Mouse (Mus musculus) layer of hippocampus, adult 2 months (tissue): Measurements from ENCODE around the gene Mrpl33. TPM values are rescaled to one million over a fixed set of nuclear protein-coding genes. Genes with fewer than 3 reads are reported as not detected.

ENCODE experiments used
- DNase-seq, 2 experiments: peaks; one replicate each; pipeline ENCODE4 v3.0.0; 2022; ENCODE audit warnings: low spot score in 2 of 2
- H3K27ac ChIP-seq: fragments of 200-600 bp; 2 replicates; pipeline ENCODE4 v1.8.1; 2022
- H3K4me3 ChIP-seq: fragments of 200-600 bp; 2 replicates; pipeline ENCODE4 v1.8.1; 2022; ENCODE audit warnings: mild to moderate bottlenecking
- CTCF ChIP-seq: fragments of 200-600 bp; conservative IDR thresholded peaks from 2 replicates; pipeline ENCODE4 v1.8.1; 2022; ENCODE audit warnings: antibody characterized with exemption, mild to moderate bottlenecking, moderate library complexity
- long read RNA-seq, 2 experiments: library from polyadenylated mRNA; stranded (forward); transcript quantifications; one replicate each; pipeline ENCODE4 v2.0.0; 2021; ENCODE audit warnings: borderline mapping rate in 2 of 2
- total RNA-seq, 2 experiments: library from RNA; stranded (reverse); gene quantifications; 2 replicates each; pipeline ENCODE4 v1.2.3; 2021

Mrpl33 gene
- total RNA-seq: 10 to 100 TPM; 82.1 to 99.8 TPM
- long read RNA-seq, experiment 1, partial matches to known transcripts: 0 of 79 reads
- long read RNA-seq, experiment 1, other reads (novel, unspliced or antisense): 75 of 79 reads
- long read RNA-seq, experiment 2, partial matches to known transcripts: 0 of 89 reads
- long read RNA-seq, experiment 2, other reads (novel, unspliced or antisense): 86 of 89 reads

DNA sequence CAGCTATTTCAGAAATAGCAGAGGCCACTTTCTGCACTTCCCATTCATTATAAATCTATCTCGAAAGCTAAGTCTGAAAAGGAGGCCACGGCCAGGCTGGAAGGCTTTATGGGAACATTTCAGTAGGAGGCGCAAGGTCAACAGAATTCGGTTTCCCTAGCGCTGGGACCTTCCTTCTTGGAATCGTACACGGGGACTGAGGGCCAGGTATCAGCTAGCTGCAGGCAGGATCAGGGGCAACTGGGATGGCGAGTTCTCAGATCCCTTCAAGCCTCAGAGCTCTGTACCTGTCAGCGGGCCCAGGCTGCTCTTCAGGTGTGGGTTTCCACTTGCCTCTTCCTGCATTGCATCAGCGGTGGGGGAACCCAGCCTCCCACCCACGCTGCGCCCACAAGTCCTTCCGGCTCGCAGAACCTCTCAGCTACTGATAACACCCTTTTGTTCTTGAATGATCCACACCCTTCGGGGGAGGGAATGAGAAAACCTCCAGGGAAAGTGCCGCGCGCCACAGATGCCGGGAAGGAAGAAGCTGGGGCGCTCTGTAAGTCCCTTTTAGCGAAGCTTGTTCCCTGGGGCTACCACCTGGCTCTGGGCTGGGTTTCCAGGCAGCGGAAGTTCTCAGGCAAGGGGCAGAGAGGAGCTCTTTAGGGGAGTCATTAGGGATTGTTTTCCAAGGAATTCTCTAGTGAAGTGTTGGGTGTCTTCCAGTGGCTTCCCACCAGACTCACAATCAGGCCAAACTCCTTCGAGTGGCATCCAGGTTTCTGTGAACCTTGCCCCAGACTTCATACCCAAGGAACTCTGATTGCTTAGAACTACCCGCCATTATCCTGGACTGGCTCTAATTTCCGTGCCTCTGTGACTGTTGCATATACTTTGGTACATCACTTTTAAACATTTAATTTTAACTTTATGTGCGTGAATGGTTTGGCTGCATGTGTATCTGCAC is at the start of gene Mrpl33:
Gene Mrpl33 (plus strand): TSS at position 455 of the 949 bp plus-strand sequence.
- H3K27ac ChIP-seq: peak within 1 kb of the TSS; percentile 54
- H3K4me3 ChIP-seq: peak within 1 kb of the TSS; percentile 41
- DNase-seq: no peak
- TF ChIP-seq CTCF: peak; percentile 50

- TF ChIP-seq CTCF: no peak
- DNase-seq: no peak
- Histone ChIP-seq H3K27ac (no peak overlapping the region), H3K4me3 (no peak overlapping the region)
These were observed 37.3 kb upstream of the Mrpl33 start for GRCm38 (mm10) chr5:31559401-31559800.

DNA sequence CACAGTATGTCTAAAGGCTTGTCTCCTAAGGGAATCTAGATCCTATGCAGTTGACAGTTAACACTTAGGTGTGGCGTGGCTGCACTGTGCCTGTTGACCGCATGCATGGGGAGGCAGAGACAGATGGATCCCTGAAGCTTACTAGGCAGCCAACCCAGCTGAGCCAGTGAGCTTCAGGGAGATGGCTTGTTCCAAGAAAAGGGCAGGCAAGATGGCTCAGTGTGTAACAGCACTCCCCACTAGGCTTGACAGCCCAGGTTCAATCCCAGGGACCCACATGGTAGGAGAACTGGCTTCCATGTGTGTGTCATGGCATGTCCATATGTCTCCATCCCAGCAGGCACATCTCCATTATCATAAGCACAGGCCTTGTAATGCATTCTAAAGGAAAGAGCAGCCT is 36.4 kb upstream of the Mrpl33 start:
- DNase-seq: no peak
- H3K4me3 ChIP-seq: no peak overlapping the region
- TF ChIP-seq CTCF: no peak
- peak overlapping the region; percentile 32; the same call in 1 of the 2 replicates for H3K27ac ChIP-seq

DNA sequence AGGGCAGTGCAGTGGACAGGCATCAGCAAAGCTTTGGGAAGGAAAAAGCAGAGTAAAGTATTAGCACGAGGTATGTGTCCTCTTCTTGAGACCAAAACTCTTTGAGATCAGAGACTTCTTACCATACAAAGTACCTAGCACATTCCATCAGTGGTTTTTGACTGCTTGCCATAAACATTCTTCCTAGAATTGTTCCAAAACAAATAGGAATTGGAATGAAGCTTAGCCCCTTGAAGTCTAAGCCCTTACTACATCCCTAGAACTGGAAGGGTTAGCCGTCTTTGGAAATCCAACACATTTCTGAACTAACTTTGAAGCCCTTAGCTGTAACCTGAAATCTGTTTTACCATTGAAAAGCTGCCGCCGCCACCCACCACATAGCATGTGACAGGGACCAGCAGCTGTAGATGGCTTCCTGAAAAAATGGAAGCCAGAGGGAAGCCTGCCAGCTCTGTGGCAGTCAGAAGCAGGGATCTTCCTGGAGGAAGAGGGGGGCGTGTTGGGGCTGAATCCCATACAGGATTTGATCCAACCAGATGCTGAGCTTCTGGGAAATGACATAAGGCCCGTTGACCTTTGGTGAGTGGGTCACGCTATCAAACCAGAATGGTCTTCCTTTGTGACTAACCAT is 34.6 kb upstream of the Mrpl33 start:
- H3K4me3 ChIP-seq: no peak overlapping the region
- TF ChIP-seq CTCF: no peak
- peak; percentile 69 to 80 for DNase-seq
- H3K27ac ChIP-seq: peak overlapping the region; percentile 33

DNA sequence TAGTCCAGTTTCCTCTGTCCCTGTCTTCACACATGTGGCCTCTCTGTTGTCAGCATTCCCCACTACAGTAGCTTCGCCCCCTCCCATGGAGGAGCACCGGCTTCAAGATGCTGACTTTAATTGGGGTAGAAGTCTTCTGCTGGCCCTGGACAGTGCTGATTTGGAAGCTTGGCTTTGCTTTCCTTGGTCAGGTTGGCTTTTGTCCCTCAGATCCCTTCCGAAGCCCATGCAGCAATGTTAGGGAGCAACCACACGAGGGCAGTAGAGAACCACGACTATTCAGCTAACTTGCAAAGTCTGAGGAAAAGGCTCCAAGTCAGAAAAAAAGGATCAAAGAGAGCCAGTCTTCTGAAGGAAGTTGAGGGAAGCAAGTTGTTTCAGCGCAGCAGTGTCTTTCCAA is 33.2 kb upstream of the Mrpl33 start:
- no peak overlapping the region for H3K4me3 ChIP-seq
- peak; percentile 68 to 85 for DNase-seq
- TF ChIP-seq CTCF: peak; percentile 97
- peak overlapping the region; percentile 56; the same call in 1 of the 2 replicates for H3K27ac ChIP-seq

DNA sequence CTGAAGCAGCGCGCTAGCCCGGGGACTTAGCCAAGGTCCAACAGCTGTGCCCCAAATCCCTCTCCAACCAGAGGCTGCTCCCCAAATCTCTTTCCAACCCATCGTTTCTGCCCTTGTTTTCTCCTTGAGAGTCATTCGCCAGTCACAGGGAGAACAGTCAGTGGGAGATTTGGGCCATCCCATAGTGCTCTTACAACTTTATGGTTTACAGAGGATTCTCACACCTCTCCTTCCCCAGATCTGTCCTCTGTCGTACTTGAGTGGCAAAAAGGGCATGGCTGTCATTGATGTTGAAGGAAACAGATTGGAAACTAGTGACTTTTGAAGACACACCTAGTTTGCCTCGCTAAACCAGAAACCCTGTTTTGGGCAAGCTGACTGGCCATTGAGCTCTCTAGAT is 32.8 kb upstream of the Mrpl33 start:
- no peak for TF ChIP-seq CTCF

GRCm38 (mm10) chr5:31564976-31565375 is 31.8 kb upstream of the Mrpl33 start:
- Histone ChIP-seq H3K4me3 (no peak overlapping the region), H3K27ac (peak overlapping the region; percentile 40; the same call in 1 of the 2 replicates)
- DNase-seq: no peak
- TF ChIP-seq CTCF: no peak

More for the DNA sequence above, 32.8 kb upstream of the Mrpl33 start:
- Histone ChIP-seq H3K27ac (peak overlapping the region; percentile 56; the same call in 1 of the 2 replicates), H3K4me3 (no peak overlapping the region)
- DNase-seq: no peak

- Histone ChIP-seq H3K27ac (peak overlapping the region; percentile 80), H3K4me3 (no peak overlapping the region)
- no peak for DNase-seq
- TF ChIP-seq CTCF: no peak
These were observed 30.7 kb upstream of the Mrpl33 start for GRCm38 (mm10) chr5:31566026-31566425.

DNA sequence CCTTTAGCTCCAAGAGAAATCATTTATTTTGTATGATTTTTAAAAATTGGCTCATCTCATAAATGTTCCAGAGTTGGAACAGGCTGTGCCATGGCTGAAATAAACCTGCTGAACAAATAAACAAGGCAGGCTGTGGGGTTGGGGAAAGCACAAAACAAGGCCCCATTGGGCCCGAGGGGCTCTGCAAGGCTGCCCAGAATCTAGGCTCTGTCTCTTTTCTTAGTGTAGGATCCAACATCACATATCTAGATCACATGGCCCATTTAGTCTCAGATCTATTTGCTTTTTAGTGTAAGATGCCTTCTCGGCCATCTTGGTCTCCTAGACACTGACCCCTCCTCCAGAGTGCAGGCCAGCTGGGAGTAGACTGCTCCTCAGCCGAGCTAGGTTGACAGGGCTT is 30.3 kb upstream of the Mrpl33 start:
- no peak overlapping the region for H3K4me3 ChIP-seq
- peak overlapping the region; percentile 80 for H3K27ac ChIP-seq
- no peak for DNase-seq
- no peak for TF ChIP-seq CTCF

DNA sequence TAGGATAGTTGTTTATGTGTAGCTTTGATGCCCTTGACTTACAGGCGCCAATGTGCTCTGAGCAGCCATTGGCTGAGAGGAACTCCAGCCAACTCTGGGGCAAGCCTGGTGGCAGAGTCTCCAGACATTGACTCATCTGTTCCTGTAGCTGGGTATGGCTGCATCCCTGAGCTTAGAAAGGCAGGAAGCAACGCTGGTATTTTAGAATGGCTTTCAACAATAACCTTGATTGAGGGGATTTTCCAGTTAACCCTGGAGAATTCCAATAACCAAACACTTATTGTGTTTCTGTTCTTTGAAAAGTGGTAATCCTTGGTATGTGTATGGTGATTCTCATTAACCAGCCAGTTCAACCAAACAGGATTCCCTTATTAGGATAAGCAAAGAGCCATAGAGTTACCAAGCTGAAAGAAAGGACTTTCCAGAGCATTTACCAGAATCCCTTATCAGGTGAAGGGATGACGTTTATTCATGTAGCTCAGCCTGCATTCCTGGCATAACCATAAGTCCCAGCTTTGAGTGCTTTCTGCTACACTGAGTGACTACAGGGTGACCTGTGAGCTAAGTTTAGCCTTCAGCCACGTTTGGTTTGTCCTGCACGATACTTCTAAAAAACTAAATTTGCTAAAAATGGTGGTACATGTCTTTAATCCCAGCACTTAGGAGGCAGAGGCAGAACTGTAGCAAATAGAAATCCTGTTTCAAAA is 28.6 kb upstream of the Mrpl33 start:
- Histone ChIP-seq H3K4me3 (no peak overlapping the region), H3K27ac (no peak overlapping the region)
- no peak for TF ChIP-seq CTCF
- DNase-seq: no peak

DNA sequence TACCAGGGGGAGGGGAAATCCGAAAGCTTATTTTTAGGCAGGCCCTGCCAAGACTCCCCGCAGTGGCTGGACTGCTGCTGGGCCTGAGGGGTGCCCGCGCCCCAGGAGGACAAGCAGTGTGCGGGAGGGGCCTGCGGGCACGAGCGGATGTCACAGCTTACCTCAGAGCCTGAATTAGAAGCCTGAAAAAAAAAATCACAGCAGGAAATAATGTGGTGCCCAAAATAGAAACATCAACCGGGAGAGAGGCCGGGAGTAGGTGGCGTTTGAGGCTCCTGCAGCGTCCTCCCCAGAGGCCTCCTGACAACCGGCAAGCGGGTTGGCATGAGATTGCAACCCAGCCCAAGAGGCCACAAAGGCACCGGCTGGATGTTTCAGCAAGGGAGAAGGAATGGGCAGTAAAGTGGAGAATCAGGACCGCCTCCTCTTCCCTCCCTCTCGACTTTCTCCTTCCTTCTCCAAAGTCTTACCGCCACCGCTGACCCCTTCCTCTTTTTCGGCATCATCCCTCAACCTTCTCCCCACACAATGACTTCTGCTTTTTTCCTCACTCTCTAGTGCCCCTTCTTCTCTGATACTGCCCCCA is 25.6 kb upstream of the Mrpl33 start:
- no peak for TF ChIP-seq CTCF
- H3K27ac ChIP-seq: peak overlapping the region; percentile 79
- H3K4me3 ChIP-seq: peak overlapping the region; percentile 22
- peak in 1 of 2 experiments; percentile 37 for DNase-seq

GRCm38 (mm10) chr5:31573722-31574121 is 23.0 kb upstream of the Mrpl33 start:
- TF ChIP-seq CTCF: no peak
- no peak overlapping the region for H3K27ac ChIP-seq
- H3K4me3 ChIP-seq: no peak overlapping the region
- DNase-seq: no peak
